Mouse (Mus musculus) cerebellum, adult 11 months (tissue): ENCODE data around the gene Aicda.
"Not testable (repeated sequence)": the region's sequence is repeated elsewhere in the genome, so short reads cannot be mapped to it uniquely, and the experiment has no call there.

Experiments
- DNase-seq: peaks from one replicate; pipeline ENCODE4 v3.0.0; 2022

The Aicda gene

DNA sequence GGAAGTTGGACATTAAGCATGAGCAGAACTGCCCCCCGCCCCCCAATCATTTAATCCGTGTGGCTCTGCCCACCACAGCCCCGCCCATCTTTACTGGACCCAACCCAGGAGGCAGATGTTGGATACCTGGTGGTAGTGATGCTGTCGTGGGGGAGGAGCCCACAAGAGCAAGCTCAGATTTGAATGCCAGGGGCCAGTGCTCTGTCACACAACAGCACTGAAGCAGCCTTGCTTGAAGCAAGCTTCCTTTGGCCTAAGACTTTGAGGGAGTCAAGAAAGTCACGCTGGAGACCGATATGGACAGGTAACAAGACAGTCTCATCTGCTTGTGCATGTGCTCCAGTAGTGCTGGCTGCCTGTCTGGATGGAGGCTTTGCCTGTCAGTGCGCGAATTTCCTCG is at the start of gene Aicda:
TSS of gene Aicda (plus strand) at position 196 of the 400 bp plus-strand sequence.
- DNase-seq: no peak

DNA sequence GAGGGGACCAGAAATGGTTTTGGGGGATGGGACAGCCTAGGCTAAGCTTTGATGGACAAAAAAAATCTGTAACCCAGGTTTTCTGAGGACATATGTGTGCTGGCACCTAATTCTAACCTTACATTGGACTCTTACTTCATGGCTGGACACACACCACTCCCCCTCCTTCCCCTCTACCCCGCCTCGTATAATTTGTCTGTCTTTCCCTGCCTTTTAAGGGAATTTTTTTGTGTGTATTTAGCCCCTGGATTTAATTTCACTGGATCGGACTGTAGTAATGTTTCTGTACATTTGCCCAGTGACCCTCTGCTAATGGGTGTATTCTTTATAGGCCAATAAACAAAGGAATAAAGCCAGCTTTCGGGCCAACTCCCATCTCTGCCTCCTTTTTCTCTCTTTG is 48.6 kb upstream of the Aicda start:
- DNase-seq: no peak

DNA sequence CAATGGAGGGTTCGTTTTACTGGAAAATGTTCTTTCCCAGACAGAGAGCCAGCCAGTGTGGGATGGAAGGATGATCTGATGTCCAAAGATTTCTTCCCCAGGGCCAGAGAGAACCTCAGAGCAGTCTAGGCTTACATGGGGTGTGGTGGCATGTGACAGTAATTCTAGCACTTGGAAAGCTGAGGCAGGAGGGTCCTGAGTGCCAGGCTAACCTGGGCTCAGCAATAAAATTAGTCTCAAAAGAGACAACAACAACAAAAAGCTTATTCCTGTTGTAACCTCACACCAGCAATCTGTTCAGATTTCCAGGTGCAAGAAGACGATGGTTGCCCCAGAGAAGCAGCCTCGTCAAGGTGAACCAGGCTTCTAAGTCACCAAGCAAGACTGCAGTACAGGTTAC is 48.1 kb upstream of the Aicda start, which contains the start of gene Mfap5:
TSS of gene Mfap5 (plus strand) at position 301 of the 400 bp plus-strand sequence.
- no peak for DNase-seq

DNA sequence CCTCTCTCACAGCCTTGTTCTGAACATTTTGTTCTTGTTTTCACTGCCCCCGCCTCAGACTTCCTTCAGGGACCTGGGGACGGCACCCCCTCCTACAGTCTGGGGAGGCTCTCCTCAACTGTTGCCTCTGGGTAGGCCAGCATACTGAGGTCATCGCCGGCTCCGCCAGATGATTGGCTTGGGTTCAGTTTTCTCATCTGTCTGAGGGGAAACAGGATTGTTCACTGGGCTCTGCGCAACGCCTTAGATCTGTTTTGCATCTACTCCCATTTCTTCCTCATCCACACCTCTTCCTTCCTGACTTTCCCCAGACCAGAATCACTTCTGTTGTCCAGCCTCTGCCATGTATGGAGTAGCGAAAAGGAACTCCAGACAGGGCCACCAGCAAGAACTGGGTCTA is 45.1 kb upstream of the Aicda start:
- DNase-seq: no peak

DNA sequence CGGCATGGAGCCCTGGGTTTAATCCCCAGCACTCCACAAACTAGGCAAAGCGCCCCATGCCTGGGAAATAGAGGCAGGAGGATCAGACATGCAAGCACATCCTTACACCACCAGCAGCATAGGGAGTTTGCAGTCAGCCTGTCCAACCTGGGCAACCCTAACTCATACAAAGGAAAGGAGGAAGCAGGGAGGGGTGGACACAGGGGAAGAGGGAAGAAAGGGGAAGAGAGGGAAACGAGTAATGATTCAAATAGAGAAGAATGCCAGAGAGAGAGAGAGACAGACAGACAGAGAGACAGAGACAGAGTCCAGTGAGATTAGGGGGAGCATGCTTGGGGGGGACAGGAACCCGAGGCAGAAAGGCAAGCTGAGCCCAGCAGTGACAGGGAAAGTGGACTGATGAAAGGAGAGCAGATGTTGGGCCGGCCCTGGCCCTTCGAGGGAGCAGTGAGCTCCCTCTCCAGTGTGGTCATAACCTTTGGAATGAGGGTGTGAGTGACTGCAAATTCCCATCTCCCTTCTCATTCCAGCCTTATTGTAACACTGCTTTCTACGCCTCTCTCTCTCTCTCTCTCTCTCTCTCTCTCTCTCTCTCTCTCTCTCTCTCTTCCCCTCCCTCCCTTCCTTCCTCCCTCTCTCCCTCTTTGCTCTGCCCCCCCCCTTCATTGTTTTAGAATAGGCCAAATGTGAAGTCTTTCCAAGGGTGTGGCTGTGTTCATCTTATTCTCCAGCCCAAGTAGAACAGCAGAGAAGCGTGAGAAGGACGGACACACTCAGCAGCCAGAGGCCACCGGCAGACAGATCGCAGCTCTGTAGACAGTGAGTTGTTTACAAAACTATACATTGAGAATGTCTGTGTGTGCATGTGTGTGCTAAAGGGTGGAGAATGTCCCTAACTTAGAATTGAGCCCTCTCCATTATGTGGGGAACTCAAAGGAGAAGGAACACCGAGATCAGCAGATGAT is 40.4 kb upstream of the Aicda start:
- no peak for DNase-seq

DNA sequence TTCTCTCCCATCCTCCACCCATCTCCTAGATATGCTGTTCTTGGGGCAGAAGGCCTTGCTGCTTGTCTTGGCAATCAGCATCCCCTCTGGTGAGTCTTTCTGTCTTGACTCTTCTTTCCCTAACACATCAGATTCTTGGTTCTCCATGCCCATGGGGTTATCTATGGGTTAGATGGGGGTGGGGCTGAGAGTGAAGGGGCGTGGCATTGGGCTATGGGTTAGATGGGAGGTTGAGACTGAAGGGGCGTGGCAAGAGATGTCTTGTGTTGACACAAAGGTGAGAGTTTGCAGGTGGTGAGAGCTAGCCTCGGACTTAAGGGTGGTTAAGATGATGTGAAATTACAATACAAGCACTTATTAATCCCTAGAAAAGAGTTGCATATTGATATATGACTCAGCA is 39.3 kb upstream of the Aicda start:
- no peak for DNase-seq

DNA sequence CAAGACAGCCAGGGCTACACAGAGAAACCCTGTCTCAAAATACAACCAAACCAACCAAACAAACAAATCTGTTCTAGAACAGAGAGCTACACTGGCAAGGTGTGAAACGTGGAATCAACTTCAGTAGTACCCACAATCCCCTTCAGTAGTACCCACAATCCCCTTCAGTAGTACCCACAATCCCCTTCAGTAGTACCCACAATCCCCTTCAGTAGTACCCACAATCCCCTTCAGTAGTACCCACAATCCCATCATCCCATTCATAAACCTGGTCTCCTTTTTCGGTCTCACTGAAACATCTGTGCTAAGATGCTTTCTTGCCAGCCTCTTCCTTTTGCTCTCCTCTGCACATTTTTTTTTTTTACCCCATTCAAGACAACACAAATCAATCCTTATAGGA is 37.8 kb upstream of the Aicda start:
- not testable (repeated sequence) for DNase-seq

DNA sequence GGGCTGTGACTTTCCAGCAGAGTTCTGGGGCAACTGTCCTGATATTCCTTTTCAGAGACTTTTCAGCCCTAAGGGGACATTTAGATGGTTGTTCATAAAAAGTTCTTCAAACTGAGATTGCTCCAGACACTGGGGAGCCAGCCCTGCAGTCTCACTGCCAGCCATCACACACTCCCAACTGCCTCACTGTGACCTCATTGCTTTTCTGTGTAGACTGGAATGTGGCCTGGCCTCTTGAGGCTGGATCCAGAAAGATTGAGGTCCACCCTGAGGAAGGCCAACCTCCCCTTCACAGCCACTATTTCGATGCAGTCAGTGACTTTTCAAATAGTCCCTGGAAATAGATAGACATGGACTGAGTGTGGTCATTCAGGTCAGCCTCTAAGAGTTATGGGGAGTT is 35.9 kb upstream of the Aicda start:
- no peak for DNase-seq

DNA sequence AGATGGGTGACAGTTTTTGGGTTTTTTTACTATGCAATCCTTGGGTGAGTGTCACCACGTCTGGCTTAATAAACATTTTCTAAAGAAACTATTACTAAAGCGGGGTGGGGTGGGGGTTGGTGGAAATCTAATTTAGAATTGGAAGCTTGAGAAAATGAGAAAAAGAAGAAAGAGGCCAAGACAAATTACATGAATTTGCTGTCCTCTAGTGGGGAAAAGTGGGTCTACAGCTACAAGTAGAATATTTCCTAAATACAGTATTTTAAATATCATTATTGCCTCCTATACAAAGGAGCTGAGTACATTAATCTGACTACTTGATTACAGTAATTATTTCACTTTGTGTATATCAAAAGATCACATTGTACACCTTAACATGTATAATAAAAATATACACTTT is 34.2 kb upstream of the Aicda start:
- no peak for DNase-seq

DNA sequence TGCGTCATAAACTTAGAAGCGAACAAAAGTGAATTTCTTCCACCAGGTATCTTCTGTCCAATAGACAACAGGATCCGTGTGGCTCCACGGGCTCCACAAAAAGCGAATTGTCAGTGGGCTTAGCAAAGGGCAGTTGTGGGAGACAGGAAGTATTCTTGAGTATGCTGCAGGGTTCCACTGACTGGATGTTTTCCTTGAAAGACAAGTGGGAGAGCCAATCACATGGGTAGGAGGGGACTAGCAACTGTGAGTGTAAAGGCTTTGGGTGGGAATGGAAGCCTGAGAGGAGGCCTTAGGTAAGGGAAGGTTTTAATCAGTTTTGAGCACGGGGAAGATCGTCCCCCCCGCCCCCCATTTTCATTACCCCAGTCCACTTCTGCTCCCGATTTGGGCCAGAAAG is 31.0 kb upstream of the Aicda start:
- no peak for DNase-seq

DNA sequence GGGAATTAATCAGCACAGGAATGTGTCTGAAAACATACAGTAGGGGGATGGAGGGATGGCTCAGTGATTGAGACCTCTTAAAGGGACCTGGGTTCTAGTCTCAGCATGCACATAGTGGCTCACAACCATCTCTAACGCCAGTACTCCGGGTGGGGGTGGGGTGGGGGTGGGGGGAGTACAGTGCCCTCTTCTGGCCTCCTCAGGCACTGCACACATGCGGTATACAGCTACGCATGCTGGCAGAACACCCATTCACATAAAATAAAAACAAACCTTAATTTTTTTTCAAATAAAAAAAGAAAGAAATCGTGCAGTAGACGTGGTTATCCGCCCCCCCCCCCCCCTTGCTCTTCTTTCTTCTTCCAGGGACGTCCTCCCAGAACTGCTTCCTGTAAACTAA is 30.3 kb upstream of the Aicda start:
- no peak for DNase-seq

DNA sequence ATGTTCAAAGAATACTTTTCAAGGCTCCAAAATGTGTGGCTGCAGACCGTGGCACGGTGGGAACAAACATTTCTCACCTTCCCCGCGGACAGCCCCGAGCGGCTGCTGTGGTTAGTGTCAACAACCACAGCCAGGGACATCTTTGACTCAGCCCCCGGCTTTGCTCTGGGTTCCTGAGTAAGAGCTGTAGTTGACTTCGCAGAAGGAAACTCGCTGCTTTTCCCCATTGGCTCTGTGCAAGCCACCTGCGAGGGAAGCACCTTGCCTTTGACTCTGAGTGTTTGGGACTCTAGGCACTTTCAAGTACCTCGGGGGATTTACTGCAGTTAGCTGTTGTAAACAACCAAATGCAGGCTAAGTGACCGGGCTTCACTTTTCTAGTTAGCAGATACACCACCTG is 26.0 kb upstream of the Aicda start:
- no peak for DNase-seq

DNA sequence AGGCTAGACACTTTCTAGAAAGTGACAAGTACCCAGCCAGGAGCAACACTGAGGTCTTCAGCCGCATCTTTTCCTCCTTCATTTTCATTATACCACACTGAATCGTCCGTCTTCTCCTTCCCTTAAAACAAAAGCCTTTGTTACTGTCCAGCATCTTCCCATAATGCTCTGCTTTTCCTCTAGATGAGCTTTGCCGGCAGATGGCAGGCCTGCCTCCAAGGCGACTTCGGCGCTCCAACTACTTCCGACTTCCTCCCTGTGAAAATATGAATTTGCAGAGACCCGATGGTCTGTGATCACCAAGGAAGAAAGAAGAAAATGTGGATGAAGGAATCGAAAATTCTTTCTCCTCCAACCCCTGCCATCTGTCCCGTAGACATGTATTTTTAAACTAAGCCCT is 25.5 kb upstream of the Aicda start:
- no peak for DNase-seq

DNA sequence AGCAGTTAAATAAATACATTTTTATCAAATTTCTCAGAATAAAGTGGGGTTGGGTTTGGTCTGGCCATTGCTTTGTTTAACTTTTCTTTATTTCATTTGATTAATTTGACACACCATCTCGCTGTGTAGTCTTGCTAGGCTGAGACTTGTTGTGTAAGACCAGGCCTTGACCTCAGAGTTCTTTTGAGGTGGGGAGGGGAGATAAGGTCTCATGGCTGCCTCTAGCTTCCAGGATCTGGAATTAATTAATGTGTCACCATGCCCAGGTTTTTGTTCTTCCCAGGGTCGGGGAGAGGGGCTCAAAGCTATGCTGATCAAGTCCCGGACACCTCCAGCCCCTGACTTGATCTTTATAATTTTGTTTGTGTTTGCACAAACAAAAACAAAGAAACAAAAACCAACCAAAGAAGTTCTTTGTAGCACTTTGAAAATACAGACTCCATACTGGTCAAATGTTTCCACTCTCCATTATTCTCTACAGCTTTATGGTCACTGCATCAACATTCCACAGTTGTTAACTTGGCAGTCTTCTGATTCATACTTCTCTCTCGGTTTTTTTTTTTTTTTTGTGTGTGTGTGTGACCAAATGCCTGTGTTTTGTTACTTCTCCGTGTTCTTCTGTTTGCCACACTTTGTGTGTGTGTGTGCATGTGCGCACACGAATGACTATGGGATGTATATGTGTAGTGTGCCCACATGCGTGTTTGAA is 22.0 kb upstream of the Aicda start:
- no peak for DNase-seq

DNA sequence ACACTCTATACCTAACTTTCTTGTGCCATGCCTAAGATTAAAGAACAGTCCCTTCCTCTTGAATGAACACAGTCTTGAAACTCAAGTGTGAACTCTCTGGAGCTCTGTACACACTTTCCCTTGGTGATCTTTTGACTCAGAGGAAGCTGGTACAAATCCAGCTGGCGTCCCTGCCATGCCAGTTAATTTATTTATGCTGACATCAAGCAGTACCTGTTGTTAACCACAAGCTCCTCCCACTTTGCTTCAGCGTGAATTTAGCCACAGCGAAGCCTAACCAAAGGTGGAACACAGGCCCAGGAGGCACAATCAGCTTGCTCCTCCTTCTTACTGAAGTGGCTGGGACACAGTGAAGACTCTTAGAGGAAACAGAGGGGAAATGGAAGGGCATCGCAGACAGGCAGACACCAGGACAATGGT is 20.7 kb upstream of the Aicda start:
- no peak for DNase-seq

DNA sequence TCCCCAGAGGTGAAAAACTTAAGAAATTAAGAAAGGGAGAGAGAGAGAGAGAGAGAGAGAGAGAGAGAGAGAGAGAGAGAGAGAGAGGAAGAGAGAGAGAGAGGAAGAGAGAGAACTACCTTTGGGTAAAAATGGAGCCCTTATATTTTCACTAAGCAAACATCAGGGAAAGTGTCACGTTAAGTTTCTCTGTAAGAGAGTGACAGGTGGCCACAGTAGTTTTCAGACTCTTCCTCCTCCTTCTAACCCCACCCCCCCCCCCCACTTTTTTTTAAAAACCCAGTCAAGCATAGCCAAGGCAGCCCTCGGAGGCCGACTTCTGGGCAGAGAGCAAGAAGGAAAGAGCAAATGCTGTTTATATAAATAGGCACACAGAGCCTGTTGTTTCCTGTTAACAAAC is 19.6 kb upstream of the Aicda start:
- DNase-seq: no peak

DNA sequence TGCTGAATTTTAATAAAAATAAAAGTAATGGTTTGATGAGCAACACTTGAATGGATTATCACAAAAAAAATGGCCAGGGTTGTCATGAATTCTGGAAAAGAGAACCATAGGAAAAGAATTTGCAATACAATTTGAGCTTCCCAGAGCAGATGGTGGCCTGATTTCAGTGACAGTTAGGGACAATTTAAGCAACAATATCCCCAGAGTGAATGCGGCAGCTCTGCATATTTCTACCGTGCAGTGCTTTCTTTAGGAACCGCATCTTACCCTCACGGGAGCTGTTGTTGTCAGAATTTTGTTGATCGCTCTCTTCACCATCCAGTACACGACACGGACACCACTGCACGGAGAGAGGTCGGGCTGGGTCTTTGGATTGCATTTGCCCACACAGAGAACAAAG is 14.0 kb upstream of the Aicda start:
- DNase-seq: no peak

DNA sequence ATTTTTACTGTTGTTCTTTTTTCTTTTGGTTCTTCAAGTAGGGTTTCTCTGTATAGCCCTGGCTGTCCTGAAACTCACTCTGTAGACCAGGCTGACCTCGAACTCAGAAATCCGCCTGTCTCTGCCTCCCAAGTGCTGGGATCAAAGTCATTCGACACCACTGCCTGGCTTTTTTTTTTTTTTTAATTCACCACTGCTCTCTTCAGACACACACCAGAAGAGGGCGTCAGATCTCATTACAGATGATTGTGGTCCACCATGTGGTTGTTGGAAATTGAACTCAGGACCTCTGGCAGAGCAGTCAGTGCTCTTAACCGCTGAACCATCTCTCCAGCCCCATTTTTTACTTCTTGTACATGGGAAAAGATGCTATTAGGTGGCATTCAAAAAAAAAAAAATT is 11.1 kb upstream of the Aicda start:
- not testable (repeated sequence) for DNase-seq

DNA sequence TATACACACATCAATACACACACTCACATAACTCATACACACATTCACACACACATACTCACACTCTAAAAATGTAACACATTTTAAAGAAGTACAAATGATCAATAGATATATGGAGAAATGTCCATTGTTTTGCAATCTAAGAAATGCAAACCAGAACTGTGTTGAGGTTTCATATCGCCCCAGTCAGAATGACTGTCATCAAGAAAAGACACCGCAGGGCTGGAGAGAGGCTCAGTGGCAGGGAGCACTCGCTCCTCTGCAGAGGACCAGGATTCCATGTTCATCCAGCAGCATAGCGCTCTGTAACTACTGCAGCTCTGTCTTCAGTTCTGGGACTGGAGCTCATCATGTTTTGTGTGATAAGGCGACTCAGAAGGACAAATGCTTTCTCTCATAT is 10.0 kb upstream of the Aicda start:
- no peak for DNase-seq

DNA sequence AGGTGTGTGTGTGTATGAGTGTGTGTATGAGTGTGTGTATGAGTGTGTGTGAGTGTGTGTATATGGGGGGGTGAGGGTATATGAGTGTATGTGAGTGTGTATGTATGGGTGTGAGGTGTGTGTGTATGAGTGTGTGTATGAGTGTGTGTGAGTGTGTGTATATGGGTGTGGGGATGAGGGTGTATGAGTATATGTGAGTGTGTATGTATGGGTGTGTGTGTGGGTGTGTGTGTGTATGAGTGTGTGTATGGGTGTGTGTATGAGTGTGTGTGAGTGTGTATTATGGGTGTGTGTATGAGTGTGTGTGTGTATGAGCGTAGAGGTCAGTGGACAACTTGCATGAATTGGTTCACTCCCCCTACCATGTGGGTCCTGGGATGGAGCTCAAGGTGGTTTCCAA is 8.9 kb upstream of the Aicda start:
- no peak for DNase-seq

DNA sequence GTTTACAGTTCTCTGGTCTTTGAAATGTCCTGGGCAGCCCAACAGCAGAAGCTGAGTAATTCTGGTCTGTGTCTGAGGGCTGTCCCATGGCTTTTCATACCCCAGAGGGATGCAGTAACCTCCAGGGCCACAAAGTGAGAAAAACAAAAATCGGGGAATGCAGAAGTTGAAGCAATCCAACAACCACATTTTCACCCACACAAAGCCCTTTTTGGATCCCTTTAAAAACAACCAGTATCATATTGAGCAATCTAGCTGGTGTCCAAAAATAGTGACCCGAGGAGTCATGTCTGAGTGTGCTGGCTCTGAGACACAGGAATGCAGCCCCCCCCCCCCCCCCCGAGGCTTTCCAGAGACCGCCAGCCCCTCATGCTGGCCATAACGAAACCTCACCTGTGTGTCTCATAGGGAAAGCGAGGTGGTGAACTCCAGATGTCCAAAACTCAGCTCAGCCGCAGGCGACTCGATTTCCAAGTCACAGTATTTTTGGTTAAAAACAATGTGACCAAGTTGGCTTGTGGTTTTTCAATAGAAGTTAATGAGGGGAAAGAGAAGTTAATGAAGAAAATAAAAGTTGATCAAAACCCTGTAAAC is 8.2 kb upstream of the Aicda start:
- DNase-seq: no peak

DNA sequence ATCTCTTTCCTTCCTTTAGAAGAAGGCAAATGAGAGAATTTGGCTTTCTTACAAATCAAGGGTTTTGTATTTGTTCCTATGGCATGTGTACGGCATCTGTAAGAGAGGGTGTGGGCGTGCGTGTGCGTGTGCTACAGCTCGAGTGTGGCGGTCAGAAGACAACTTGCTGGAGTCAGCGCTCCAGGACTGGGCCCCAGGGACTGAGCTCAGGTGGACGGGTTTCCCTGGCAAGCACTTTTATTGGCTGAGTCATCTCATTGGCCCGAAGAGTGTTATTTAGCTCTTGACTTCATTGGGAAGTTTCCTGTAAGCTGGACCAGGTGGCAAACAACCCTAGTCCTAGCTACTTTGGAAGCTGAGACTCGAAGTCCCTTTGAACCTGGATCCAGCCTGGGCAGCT is 7.7 kb upstream of the Aicda start:
- no peak for DNase-seq

DNA sequence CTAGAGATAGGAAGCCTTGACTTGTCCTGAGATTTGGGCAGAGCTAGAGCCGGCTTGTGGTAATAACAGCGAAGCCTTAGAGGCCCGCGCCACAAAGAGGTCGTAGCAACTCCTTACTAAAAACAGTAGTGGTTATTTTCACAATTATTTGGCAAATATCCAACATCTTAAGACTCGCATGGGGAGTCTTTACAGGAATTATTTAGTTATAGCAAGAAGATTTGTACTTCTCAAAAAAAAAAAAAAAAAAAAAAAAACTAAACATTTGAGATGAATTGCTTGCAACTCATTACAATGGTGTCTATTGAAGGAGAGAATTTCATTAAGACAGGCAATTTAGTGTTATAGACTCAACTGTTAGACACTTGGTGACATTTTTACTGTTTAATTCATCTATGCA is 501 bp downstream of the Aicda start:
- DNase-seq: no peak

DNA sequence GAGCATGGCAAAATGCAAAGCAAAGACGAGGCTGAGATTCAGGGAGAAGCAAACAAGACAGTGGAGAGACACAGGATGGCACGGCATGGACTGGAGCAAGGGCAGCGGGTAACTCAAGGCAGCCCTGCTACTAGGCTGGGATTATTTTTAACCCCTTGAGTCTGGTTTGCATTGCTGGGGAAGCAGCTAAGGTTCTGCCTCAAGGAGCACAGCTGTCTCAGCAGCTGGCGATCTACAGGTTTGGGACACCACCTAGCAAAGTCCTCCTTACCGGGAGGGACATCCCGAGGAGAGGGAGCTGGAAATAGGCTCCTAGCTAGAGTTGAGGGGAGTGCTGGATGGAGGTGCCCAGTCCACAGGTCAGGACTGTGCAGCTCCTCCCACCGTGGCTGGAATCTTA is 1.7 kb downstream of the Aicda start:
- DNase-seq: no peak
